ENCODE assay signal across 8 mouse cellular contexts in the genomic region with DNA sequence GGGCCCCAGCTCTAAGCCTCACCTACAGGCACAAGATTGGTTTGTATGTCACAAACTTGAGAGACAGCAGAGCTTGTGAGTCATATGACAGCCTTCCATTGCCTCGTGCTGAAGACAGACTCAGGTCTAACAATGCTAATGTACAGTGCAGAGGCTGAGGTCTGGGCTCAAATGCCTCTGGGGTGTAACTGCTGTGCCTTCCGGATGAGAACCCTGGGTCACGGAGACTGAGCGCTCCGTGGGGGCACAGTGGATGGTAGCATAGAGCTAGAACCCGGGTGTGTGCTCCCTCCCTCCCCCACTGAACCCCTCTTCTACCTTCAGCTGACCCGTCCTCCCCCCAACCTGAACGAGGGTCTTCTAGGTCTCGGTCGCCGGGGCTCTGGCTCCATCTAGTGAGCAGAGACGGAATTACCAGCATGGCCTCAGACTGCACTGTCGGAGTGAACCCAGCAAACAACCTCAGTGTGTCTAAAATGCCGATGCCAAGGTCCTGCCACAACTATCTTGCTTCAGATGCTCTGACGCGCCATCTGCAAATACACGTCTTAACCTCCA.
A peak's percentile ranks its signal among the peaks of the same experiment; 100 is the strongest.
DNase-seq lines count a peak whose midpoint lies in the region; ATAC-seq and TF ChIP-seq lines count a peak whose summit lies in the region.

No protein-coding gene starts in this region.

- TF ChIP-seq CTCF in kidney, postnatal 0 days (IDR thresholded peaks at IDR 0.05; ENCODE audit: low read depth): peak; percentile 87
- peak; percentile 94 for TF ChIP-seq CTCF in lung, embryonic 14.5 days (IDR thresholded peaks at IDR 0.05; ENCODE audit: low read depth)
- peak; percentile 87 for TF ChIP-seq CTCF in olfactory bulb, adult 2 months (IDR thresholded peaks at IDR 0.05; ENCODE audit: insufficient read depth, low read depth, low read length)

- DNase-seq in urinary bladder, adult 2 months (ENCODE audit: low spot score): peak; percentile 35
- no peak for DNase-seq in urinary bladder, postnatal 10 days (ENCODE audit: low spot score)
- DNase-seq in kidney, postnatal 0 days (ENCODE audit: low spot score): peak; percentile 57
- DNase-seq in lung, embryonic 14.5 days: peak; percentile 80
- DNase-seq in urinary bladder, postnatal 36 days (ENCODE audit: low spot score in 2 of 2): peak; percentile 29 to 36

- ATAC-seq in common myeloid progenitor, adult 5-6 weeks (replicated peaks; ENCODE audit: low read depth, poor library complexity, severe bottlenecking): peak; percentile 58
- no peak for ATAC-seq in heart, embryonic 12.5 days (ENCODE audit: insufficient number of reproducible peaks, low FRiP score)
- no peak for ATAC-seq in kidney, postnatal 0 days (replicated peaks; ENCODE audit: low FRiP score, low read depth)
- 0 out of 2 replicates have a peak, but pooled peaks have one; percentile 19 for ATAC-seq in lung, embryonic 14.5 days (ENCODE audit: insufficient read depth)

- peaks cover 60% of the 10 kb centered on the region for H3K27me3 ChIP-seq in heart, embryonic 12.5 days (replicated peaks)
- H3K27me3 ChIP-seq in kidney, postnatal 0 days (ENCODE audit: insufficient read depth, low read length): no peaks in the 10 kb centered on the region; the same call in 1 of the 2 replicates
- no peaks in the 10 kb centered on the region for H3K27me3 ChIP-seq in lung, embryonic 14.5 days (ENCODE audit: insufficient read depth, low read length)

- no peak for TF ChIP-seq POLR2A in olfactory bulb, adult 2 months (IDR thresholded peaks at IDR 0.05; ENCODE audit: insufficient read depth, low read depth, low read length)

- H3K9ac ChIP-seq in heart, embryonic 12.5 days: no peak overlapping the region
- H3K9ac ChIP-seq in kidney, postnatal 0 days (ENCODE audit: low read depth, low read length): no peak overlapping the region
- no peak overlapping the region for H3K9ac ChIP-seq in lung, embryonic 14.5 days

- no peaks in the 10 kb centered on the region for H3K4me1 ChIP-seq in heart, embryonic 12.5 days (replicated peaks)
- peaks cover 11% of the 10 kb centered on the region; the same call in 1 of the 2 replicates for H3K4me1 ChIP-seq in kidney, postnatal 0 days (replicated peaks; ENCODE audit: insufficient read depth, low read length)
- peaks cover 13% of the 10 kb centered on the region for H3K4me1 ChIP-seq in lung, embryonic 14.5 days (ENCODE audit: insufficient read depth)
- peaks cover 2% of the 10 kb centered on the region; the same call in 1 of the 2 replicates for H3K4me1 ChIP-seq in olfactory bulb, adult 2 months (ENCODE audit: control insufficient read depth, insufficient read depth, low read length)

- no peaks in the 10 kb centered on the region for H3K9me3 ChIP-seq in heart, embryonic 12.5 days (replicated peaks)
- H3K9me3 ChIP-seq in kidney, postnatal 0 days (replicated peaks; ENCODE audit: low read length): no peaks in the 10 kb centered on the region
- no peaks in the 10 kb centered on the region for H3K9me3 ChIP-seq in lung, embryonic 14.5 days (ENCODE audit: low read depth, low read length)

- 7% methylated on average over 17 of the region's 17 CpGs for WGBS in heart, embryonic 12.5 days
- 8% methylated on average over 17 of the region's 17 CpGs for WGBS in kidney, postnatal 0 days
- 4% methylated on average over 17 of the region's 17 CpGs for WGBS in lung, embryonic 14.5 days
- 7% methylated on average over 17 of the region's 17 CpGs for WGBS in olfactory bulb, adult 2 months

- peak overlapping the region; percentile 40 for H3K4me2 ChIP-seq in heart, embryonic 12.5 days
- no peak overlapping the region for H3K4me2 ChIP-seq in kidney, postnatal 0 days (ENCODE audit: low read length)
- H3K4me2 ChIP-seq in lung, embryonic 14.5 days: peak overlapping the region; percentile 39; the same call in 1 of the 2 replicates

- H3K36me3 ChIP-seq in heart, embryonic 12.5 days: no peaks in the 10 kb centered on the region
- no peaks in the 10 kb centered on the region for H3K36me3 ChIP-seq in kidney, postnatal 0 days (ENCODE audit: insufficient read depth, low read length)
- H3K36me3 ChIP-seq in lung, embryonic 14.5 days (ENCODE audit: insufficient read depth): no peaks in the 10 kb centered on the region

- H3K4me3 ChIP-seq in heart, embryonic 12.5 days: no peak overlapping the region
- no peak overlapping the region for H3K4me3 ChIP-seq in kidney, postnatal 0 days (replicated peaks; ENCODE audit: low read depth, low read length)
- H3K4me3 ChIP-seq in lung, embryonic 14.5 days (ENCODE audit: low read depth, low read length): no peak overlapping the region
- H3K4me3 ChIP-seq in olfactory bulb, adult 2 months (ENCODE audit: insufficient read depth, low read depth, low read length): no peak overlapping the region

- no peak overlapping the region for H3K27ac ChIP-seq in heart, embryonic 12.5 days (ENCODE audit: poor library complexity, severe bottlenecking)
- no peak overlapping the region for H3K27ac ChIP-seq in kidney, postnatal 0 days
- no peak overlapping the region for H3K27ac ChIP-seq in lung, embryonic 14.5 days (ENCODE audit: low read depth)
- H3K27ac ChIP-seq in olfactory bulb, adult 2 months (ENCODE audit: insufficient read depth, low read depth, low read length): no peak overlapping the region

Comparison
In these comparisons a context has a peak if more than half of its experiments do, and no peak if none do; other contexts are left out.
1. ATAC-seq: peak in common myeloid progenitor, adult 5-6 weeks (single experiment) and lung, embryonic 14.5 days (single experiment); none in heart, embryonic 12.5 days (single experiment) and kidney, postnatal 0 days (single experiment).
2. Peak in every context shown above with its lines, with median percentiles within 50 percentile points of each other: CTCF ChIP-seq.